Mouse (Mus musculus) cerebellum, adult 2 months (tissue): Measurements from ENCODE around the gene Mrtfa.

ENCODE experiments used
- CTCF ChIP-seq: fragments of 200-500 bp; IDR thresholded peaks from 2 replicates; pipeline ENCODE4 v1.5.1; 2011; ENCODE audit warnings: low read depth, mild to moderate bottlenecking, control low read depth, low read length, moderate library complexity, borderline replicate concordance; ENCODE audit not compliant: insufficient read depth
- POLR2A ChIP-seq: fragments of 200-500 bp; IDR thresholded peaks from 2 replicates; pipeline ENCODE4 v1.6.1; 2011; ENCODE audit warnings: low read length, control low read depth, borderline replicate concordance; ENCODE audit not compliant: insufficient read depth

DNA sequence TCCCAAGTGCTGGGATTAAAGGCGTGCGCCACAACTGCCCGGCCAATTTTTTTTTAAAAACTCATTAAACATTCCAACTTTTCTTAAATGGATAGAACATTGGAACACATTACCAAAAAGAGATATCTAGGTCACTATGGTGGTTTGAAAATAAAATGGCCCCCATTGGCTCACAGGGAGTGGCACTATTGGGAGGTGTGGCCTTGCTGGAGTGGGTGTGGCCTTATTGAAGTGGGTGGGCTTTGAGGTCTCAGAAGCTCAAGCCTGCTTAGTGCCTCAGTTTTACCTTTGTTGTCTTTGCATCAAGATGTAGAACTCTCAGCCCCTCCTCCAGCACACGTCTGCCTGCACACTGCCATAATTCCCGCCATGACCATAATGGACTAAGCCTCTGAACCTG is 11.9 kb upstream of the Mrtfa start:
- TF ChIP-seq CTCF, result no peak
- TF ChIP-seq POLR2A, result no peak
